Mouse (Mus musculus): ENCODE data around the gene Tmem54. TPM values are rescaled to one million over a fixed set of nuclear protein-coding genes. Genes with fewer than 3 reads are reported as not detected.

The Tmem54 gene
- polyA plus RNA-seq, 1 experiment from 2014 or later, result not detected

- Histone ChIP-seq H3K4me2 (no peak overlapping the region), H3K27ac (replicated peaks) (no peak overlapping the region), H3K4me3 (no peak overlapping the region), H3K36me3 (no peaks in the 10 kb centered on the region), H3K27me3 (peaks cover 21% of the 10 kb centered on the region), H3K9me3 (no peaks in the 10 kb centered on the region), H3K4me1 (replicated peaks) (peaks cover 9% of the 10 kb centered on the region), H3K9ac (no peak overlapping the region)
- no peak for ATAC-seq (ENCODE audit: low FRiP score, low read depth)
- WGBS, result 70% methylated on average over 10 of the region's 10 CpGs
Observed at GRCm38 (mm10) chr4:129107348-129107899, 2.1 kb downstream of the Tmem54 start.

- peaks cover 21% of the 10 kb centered on the region for H3K4me1 ChIP-seq (replicated peaks)
- H3K9me3 ChIP-seq, result no peaks in the 10 kb centered on the region
- 72% methylated on average over 7 of the region's 7 CpGs for WGBS
- no peak overlapping the region for H3K4me2 ChIP-seq
- ATAC-seq (ENCODE audit: low FRiP score, low read depth), result no peak
- H3K27ac ChIP-seq (replicated peaks), result no peak overlapping the region
- H3K4me3 ChIP-seq, result no peak overlapping the region
- H3K9ac ChIP-seq, result no peak overlapping the region
- no peaks in the 10 kb centered on the region for H3K36me3 ChIP-seq
- H3K27me3 ChIP-seq, result peaks cover 21% of the 10 kb centered on the region
Observed at GRCm38 (mm10) chr4:129108624-129109023, 3.3 kb downstream of the Tmem54 start.

- no peak overlapping the region for H3K27ac ChIP-seq (replicated peaks)
- 92% methylated on average over 6 of the region's 6 CpGs for WGBS
- H3K27me3 ChIP-seq, result peaks cover 10% of the 10 kb centered on the region
- no peak overlapping the region for H3K9ac ChIP-seq
- no peaks in the 10 kb centered on the region for H3K9me3 ChIP-seq
- no peak overlapping the region for H3K4me2 ChIP-seq
- H3K4me1 ChIP-seq (replicated peaks), result peaks cover 23% of the 10 kb centered on the region
- H3K4me3 ChIP-seq, result no peak overlapping the region
- H3K36me3 ChIP-seq, result no peaks in the 10 kb centered on the region
- ATAC-seq (ENCODE audit: low FRiP score, low read depth), result no peak
Observed at GRCm38 (mm10) chr4:129110804-129111203, 5.5 kb downstream of the Tmem54 start.

- no peak for ATAC-seq (ENCODE audit: low FRiP score, low read depth)
- H3K36me3 ChIP-seq, result no peaks in the 10 kb centered on the region
- 56% methylated on average over 11 of the region's 11 CpGs for WGBS
Observed at GRCm38 (mm10) chr4:129111350-129111749, 6.0 kb downstream of the Tmem54 start.

GRCm38 (mm10) chr4:129112231-129112630 lies 6.9 kb downstream of the Tmem54 start:
- Histone ChIP-seq H3K9ac (no peak overlapping the region), H3K36me3 (no peaks in the 10 kb centered on the region), H3K4me2 (peak overlapping the region; percentile 26; the same call in 1 of the 2 replicates), H3K9me3 (no peaks in the 10 kb centered on the region), H3K4me3 (no peak overlapping the region), H3K27me3 (no peaks in the 10 kb centered on the region), H3K4me1 (replicated peaks) (peaks cover 27% of the 10 kb centered on the region), H3K27ac (replicated peaks) (no peak overlapping the region)
- 37% methylated on average over 13 of the region's 13 CpGs for WGBS
- no peak for ATAC-seq (ENCODE audit: low FRiP score, low read depth)

More at GRCm38 (mm10) chr4:129111350-129111749, 6.0 kb downstream of the Tmem54 start:
- Histone ChIP-seq H3K9ac (no peak overlapping the region), H3K4me2 (no peak overlapping the region), H3K27me3 (peaks cover 4% of the 10 kb centered on the region), H3K4me1 (replicated peaks) (peaks cover 27% of the 10 kb centered on the region), H3K27ac (replicated peaks) (no peak overlapping the region), H3K4me3 (no peak overlapping the region), H3K9me3 (no peaks in the 10 kb centered on the region)

GRCm38 (mm10) chr4:129113083-129113988 lies 8.0 kb downstream of the Tmem54 start:
- H3K9me3 ChIP-seq, result no peaks in the 10 kb centered on the region
- H3K9ac ChIP-seq, result no peak overlapping the region
- no peaks in the 10 kb centered on the region for H3K27me3 ChIP-seq
- no peaks in the 10 kb centered on the region for H3K36me3 ChIP-seq
- H3K4me1 ChIP-seq (replicated peaks), result peaks cover 27% of the 10 kb centered on the region
- no peak overlapping the region for H3K4me2 ChIP-seq
- peak; percentile 71 for ATAC-seq (ENCODE audit: low FRiP score, low read depth)
- 25% methylated on average over 28 of the region's 28 CpGs for WGBS
- no peak overlapping the region for H3K4me3 ChIP-seq
- H3K27ac ChIP-seq (replicated peaks), result no peak overlapping the region

GRCm38 (mm10) chr4:129116703-129117102 lies 11.4 kb downstream of the Tmem54 start:
- WGBS, result 89% methylated on average over 8 of the region's 8 CpGs
- Histone ChIP-seq H3K27ac (replicated peaks) (no peak overlapping the region), H3K27me3 (no peaks in the 10 kb centered on the region), H3K9me3 (no peaks in the 10 kb centered on the region), H3K9ac (no peak overlapping the region), H3K4me2 (no peak overlapping the region), H3K4me3 (no peak overlapping the region), H3K36me3 (no peaks in the 10 kb centered on the region), H3K4me1 (replicated peaks) (peaks cover 46% of the 10 kb centered on the region)
- no peak for ATAC-seq (ENCODE audit: low FRiP score, low read depth)

GRCm38 (mm10) chr4:129117720-129118510 lies 12.6 kb downstream of the Tmem54 start:
- no peaks in the 10 kb centered on the region for H3K36me3 ChIP-seq
- peaks cover 44% of the 10 kb centered on the region for H3K4me1 ChIP-seq (replicated peaks)
- no peak overlapping the region for H3K4me3 ChIP-seq
- no peak overlapping the region for H3K27ac ChIP-seq (replicated peaks)
- H3K27me3 ChIP-seq, result no peaks in the 10 kb centered on the region
- WGBS, result 94% methylated on average over 14 of the region's 14 CpGs
- H3K4me2 ChIP-seq, result no peak overlapping the region
- no peak for ATAC-seq (ENCODE audit: low FRiP score, low read depth)
- H3K9me3 ChIP-seq, result no peaks in the 10 kb centered on the region
- H3K9ac ChIP-seq, result no peak overlapping the region

- Histone ChIP-seq H3K4me3 (peak overlapping the region; percentile 54), H3K27me3 (no peaks in the 10 kb centered on the region), H3K9ac (no peak overlapping the region), H3K4me1 (replicated peaks) (peaks cover 40% of the 10 kb centered on the region), H3K27ac (replicated peaks) (no peak overlapping the region), H3K4me2 (peak overlapping the region; percentile 92), H3K9me3 (no peaks in the 10 kb centered on the region), H3K36me3 (no peaks in the 10 kb centered on the region)
- WGBS, result 73% methylated on average over 10 of the region's 10 CpGs
- no peak for ATAC-seq (ENCODE audit: low FRiP score, low read depth)
Observed at GRCm38 (mm10) chr4:129119708-129120107, 14.4 kb downstream of the Tmem54 start.

- no peaks in the 10 kb centered on the region for H3K9me3 ChIP-seq
- H3K27ac ChIP-seq (replicated peaks), result peak overlapping the region; percentile 28; the same call in 1 of the 2 replicates
- peak overlapping the region; percentile 92 for H3K4me2 ChIP-seq
- ATAC-seq (ENCODE audit: low FRiP score, low read depth), result peak; percentile 35; the same call in 1 of the 2 replicates
- H3K4me3 ChIP-seq, result peak overlapping the region; percentile 54
- H3K27me3 ChIP-seq, result no peaks in the 10 kb centered on the region
- peaks cover 45% of the 10 kb centered on the region for H3K4me1 ChIP-seq (replicated peaks)
- whole genome bisulfite sequencing, result under 1% methylated on average over 53 of the region's 59 CpGs
- H3K9ac ChIP-seq, result peak overlapping the region; percentile 54
- no peaks in the 10 kb centered on the region for H3K36me3 ChIP-seq
Observed at GRCm38 (mm10) chr4:129120520-129121445, 15.4 kb downstream of the Tmem54 start.

GRCm38 (mm10) chr4:129121569-129122086 lies 16.3 kb downstream of the Tmem54 start, which contains the start of gene Hpca:
Hpca (minus strand) TSS chr4:129122036.
- Histone ChIP-seq H3K27me3 (no peaks in the 10 kb centered on the region), H3K36me3 (no peaks in the 10 kb centered on the region), H3K4me3 (peak within 1 kb of the TSS; percentile 54), H3K27ac (replicated peaks) (peak within 1 kb of the TSS; percentile 28; the same call in 1 of the 2 replicates), H3K9ac (peak within 1 kb of the TSS; percentile 54), H3K4me2 (peak within 1 kb of the TSS; percentile 92), H3K9me3 (no peaks in the 10 kb centered on the region), H3K4me1 (replicated peaks) (peaks cover 45% of the 10 kb centered on the region)
- under 1% methylated on average over 14 of the region's 17 CpGs for WGBS
- ATAC-seq (ENCODE audit: low FRiP score, low read depth), result peak; percentile 39; the same call in 1 of the 2 replicates

Measured in hindbrain, embryonic 15.5 days (tissue).